Mouse (Mus musculus) cerebellum, adult 2 months (tissue): ENCODE results near the gene Shld2.

Source experiments
- CTCF ChIP-seq: fragments of 200-500 bp; IDR thresholded peaks from 2 replicates; pipeline ENCODE4 v1.5.1; 2011; ENCODE audit warnings: low read depth, mild to moderate bottlenecking, control low read depth, low read length, moderate library complexity, borderline replicate concordance; ENCODE audit not compliant: insufficient read depth
- POLR2A ChIP-seq: fragments of 200-500 bp; IDR thresholded peaks from 2 replicates; pipeline ENCODE4 v1.6.1; 2011; ENCODE audit warnings: low read length, control low read depth, borderline replicate concordance; ENCODE audit not compliant: insufficient read depth

DNA sequence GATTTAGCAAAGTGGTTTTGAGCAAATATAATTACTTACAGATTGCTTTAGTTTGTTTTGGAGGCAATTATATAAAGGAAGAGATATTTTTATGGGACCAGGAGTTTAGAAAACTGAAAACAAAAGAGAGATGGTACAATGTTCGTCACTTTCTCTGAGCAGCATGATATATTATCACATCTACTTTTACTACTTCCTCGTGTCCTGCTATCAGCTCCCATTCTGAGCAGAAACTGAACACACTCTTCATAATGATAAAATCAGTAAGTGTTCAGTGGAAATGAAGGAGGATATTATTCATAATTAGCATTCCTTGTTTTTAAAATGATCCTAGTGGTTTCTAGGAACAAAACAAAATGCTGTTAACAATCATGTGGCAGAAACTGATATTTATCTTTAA lies 21.9 kb downstream of the Shld2 start:
- TF ChIP-seq CTCF (no peak), POLR2A (no peak)
